Mouse (Mus musculus): ENCODE results near the gene Ankrd44. TPM values are rescaled to one million over a fixed set of nuclear protein-coding genes. Genes with fewer than 3 reads are reported as not detected.

The Ankrd44 gene
- polyA plus RNA-seq, 1 experiment from 2014 or later: 30.8 TPM

DNA sequence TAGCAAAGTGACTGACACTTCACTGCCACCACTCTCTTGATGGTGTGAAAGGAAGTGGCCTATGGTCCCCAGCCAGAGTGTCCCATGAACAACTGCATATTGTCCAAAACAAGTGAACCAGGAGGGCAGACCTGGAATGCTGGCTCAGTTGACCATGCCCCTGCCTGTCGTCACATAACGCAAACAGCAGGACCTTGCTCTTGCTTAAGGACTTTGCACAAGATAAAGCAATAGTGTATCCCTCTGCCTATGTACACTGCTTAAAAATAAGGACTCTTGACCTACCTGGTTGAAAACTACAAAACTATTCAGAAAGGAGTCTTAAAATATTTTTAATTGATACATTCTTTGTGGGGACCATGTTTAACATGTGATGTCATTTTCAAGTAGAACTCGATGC lies 44.7 kb downstream of the Ankrd44 start:
- 88% methylated on average over 3 of the region's 3 CpGs for WGBS
- Histone ChIP-seq H3K4me3 (no peak overlapping the region), H3K4me1 (peaks cover 11% of the 10 kb centered on the region), H3K36me3 (no peaks in the 10 kb centered on the region), H3K27ac (no peak overlapping the region), H3K9me3 (no peaks in the 10 kb centered on the region), H3K27me3 (no peaks in the 10 kb centered on the region), H3K9ac (no peak overlapping the region), H3K4me2 (replicated peaks) (no peak overlapping the region)
- ATAC-seq (ENCODE audit: insufficient number of reproducible peaks, insufficient read depth, low FRiP score, low TSS enrichment): no peak

DNA sequence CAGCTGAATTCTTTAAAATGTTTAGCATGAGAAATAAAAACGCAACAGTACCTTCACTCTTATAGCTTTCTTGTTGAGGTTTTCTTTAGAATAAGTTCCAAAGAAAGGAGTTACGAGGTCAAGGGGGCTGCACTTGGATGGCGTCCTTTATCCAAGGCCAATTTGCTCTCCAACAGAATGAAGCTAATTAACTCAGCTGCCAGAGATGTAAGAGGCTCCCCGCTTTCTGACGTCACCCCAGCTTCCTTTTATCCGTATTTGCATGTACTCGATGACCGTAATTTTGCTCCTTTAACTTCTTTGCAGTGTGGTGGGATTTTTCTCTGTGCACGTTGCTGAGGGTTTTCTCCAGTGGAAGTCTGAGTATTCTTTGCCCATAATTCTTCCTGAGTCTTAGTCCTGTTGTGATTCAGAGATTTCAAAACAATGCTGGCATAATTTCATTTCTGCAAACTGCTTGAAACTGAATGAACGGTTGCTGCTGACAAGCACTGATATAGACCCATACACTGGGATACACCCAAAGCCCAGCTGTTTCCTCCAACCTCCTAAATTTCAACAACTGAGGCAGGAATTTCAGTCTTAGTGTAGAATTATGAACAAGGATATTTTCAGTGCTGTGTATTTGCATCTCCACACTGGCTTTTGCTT lies 48.6 kb downstream of the Ankrd44 start:
- Histone ChIP-seq H3K4me3 (no peak overlapping the region), H3K9ac (no peak overlapping the region), H3K27ac (no peak overlapping the region), H3K9me3 (no peaks in the 10 kb centered on the region), H3K4me2 (replicated peaks) (no peak overlapping the region), H3K4me1 (peaks cover 23% of the 10 kb centered on the region), H3K36me3 (no peaks in the 10 kb centered on the region), H3K27me3 (no peaks in the 10 kb centered on the region)
- WGBS: 72% methylated on average over 10 of the region's 10 CpGs
- ATAC-seq (ENCODE audit: insufficient number of reproducible peaks, insufficient read depth, low FRiP score, low TSS enrichment): no peak

DNA sequence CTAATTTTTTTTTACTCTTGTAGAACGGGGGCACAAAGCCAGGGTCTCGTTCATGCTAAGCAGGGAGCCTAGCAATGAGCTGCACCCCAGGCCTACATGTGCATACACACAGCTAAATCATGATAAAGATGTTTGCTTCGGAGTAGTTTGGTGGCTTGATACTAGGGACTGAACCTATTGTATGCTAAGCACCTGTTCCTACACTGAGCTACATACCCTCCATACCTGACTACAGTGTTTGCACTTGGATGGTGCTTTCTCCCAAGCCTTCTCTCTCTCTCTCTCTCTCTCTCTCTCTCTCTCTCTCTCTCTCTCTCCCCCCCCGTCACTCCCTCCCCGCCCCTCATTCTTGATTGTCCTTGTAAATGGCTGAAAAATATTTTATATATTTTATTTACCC lies 49.2 kb downstream of the Ankrd44 start:
- H3K9me3 ChIP-seq: no peaks in the 10 kb centered on the region
- H3K27me3 ChIP-seq: no peaks in the 10 kb centered on the region
- 95% methylated on average over 5 of the region's 5 CpGs for whole genome bisulfite sequencing
- H3K36me3 ChIP-seq: no peaks in the 10 kb centered on the region
- H3K4me1 ChIP-seq: peaks cover 23% of the 10 kb centered on the region
- H3K27ac ChIP-seq: no peak overlapping the region
- H3K4me3 ChIP-seq: no peak overlapping the region
- H3K4me2 ChIP-seq (replicated peaks): no peak overlapping the region
- no peak for ATAC-seq (ENCODE audit: insufficient number of reproducible peaks, insufficient read depth, low FRiP score, low TSS enrichment)
- no peak overlapping the region for H3K9ac ChIP-seq

DNA sequence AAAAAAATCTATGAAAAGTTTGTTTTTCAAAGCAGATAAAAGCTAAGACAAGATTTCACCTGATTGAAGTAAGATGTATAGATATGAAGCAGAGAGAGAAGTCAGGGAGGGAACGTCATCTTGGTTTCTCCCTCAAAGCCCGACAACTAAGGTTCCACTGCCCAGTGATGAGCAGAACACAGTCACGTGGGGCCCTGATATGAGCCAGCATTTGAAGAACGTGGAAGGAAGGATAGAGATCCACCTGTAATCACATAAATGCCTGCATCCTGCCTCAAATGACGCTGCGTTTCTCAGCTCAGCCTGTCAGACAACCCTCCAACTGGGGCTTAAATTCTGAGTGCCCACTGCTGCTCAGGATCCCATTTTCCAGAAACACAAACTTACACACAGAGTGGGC lies 52.1 kb downstream of the Ankrd44 start:
- Histone ChIP-seq H3K27ac (no peak overlapping the region), H3K4me2 (replicated peaks) (no peak overlapping the region), H3K9me3 (no peaks in the 10 kb centered on the region)

DNA sequence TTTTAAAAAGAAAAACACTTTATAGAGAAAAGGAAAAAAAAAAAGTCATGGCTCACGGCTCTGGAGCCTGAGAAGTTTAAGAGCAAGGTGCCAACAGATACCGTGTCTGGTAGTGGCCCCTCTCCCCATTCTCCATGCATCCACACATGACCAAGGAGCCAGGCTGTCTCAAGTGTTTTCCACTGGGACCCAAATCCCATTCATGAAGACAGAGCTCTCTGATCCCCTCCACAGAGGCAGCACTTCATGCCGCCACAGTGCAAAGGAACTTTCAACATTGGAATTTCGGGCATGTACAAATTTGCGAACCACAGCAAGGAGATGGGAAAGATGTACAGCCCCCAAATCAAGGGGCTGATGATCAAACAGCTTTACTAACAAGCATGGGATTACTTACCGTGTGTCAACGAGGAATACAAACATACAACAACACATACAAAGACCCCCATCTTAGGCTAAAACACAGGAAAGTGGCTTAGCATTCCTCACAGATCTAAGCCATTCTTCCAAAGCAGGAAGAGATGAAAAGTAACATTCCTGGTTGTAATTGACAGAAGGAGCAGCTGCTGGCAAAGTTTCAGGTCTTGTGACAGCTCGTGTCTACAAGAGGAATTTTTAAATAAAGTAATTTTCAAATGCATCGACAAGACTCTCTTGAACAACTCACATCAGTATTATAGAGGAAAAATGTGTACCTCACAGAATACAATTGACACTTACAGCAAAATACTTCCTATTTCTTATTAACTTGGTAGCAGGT lies 53.1 kb downstream of the Ankrd44 start:
- Histone ChIP-seq H3K9ac (no peak overlapping the region), H3K4me2 (replicated peaks) (no peak overlapping the region)
- 46% methylated on average over 9 of the region's 9 CpGs for WGBS

More for the DNA sequence above, 52.1 kb downstream of the Ankrd44 start:
- no peak overlapping the region for H3K9ac ChIP-seq
- no peaks in the 10 kb centered on the region for H3K36me3 ChIP-seq
- ATAC-seq (ENCODE audit: insufficient number of reproducible peaks, insufficient read depth, low FRiP score, low TSS enrichment): no peak
- no peaks in the 10 kb centered on the region for H3K27me3 ChIP-seq
- no peak overlapping the region for H3K4me3 ChIP-seq
- peaks cover 12% of the 10 kb centered on the region for H3K4me1 ChIP-seq
- 69% methylated on average over 6 of the region's 6 CpGs for WGBS

DNA sequence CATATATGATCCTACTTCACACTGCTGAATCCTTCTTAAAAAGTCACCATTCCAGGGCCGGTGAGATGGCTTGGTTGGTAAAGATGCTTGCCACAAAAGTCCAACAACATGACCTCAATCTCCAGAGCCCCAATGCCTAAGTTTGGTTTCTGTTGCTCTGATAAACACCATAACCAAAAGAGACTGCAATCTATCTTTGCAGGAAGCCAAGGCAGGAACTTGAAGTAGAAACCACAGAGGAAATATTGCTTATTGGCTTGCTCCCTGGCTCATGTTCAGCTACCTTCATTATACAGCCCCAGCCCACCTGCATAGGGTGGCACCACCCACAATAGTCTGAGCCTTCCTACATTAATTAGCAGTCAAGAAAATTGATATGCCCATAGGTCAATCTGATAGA lies 54.9 kb downstream of the Ankrd44 start:
- Histone ChIP-seq H3K27me3 (no peaks in the 10 kb centered on the region), H3K4me1 (peaks cover 38% of the 10 kb centered on the region), H3K4me3 (no peak overlapping the region), H3K9ac (no peak overlapping the region), H3K27ac (no peak overlapping the region), H3K9me3 (no peaks in the 10 kb centered on the region), H3K36me3 (no peaks in the 10 kb centered on the region), H3K4me2 (replicated peaks) (no peak overlapping the region)
- ATAC-seq (ENCODE audit: insufficient number of reproducible peaks, insufficient read depth, low FRiP score, low TSS enrichment): no peak
- WGBS: 92% methylated on average over 1 of the region's 1 CpGs

More for the DNA sequence above, 53.1 kb downstream of the Ankrd44 start:
- Histone ChIP-seq H3K27me3 (no peaks in the 10 kb centered on the region), H3K4me1 (peaks cover 21% of the 10 kb centered on the region), H3K4me3 (no peak overlapping the region), H3K36me3 (no peaks in the 10 kb centered on the region), H3K27ac (peak overlapping the region; percentile 37; the same call in 1 of the 2 replicates), H3K9me3 (no peaks in the 10 kb centered on the region)
- no peak for ATAC-seq (ENCODE audit: insufficient number of reproducible peaks, insufficient read depth, low FRiP score, low TSS enrichment)

DNA sequence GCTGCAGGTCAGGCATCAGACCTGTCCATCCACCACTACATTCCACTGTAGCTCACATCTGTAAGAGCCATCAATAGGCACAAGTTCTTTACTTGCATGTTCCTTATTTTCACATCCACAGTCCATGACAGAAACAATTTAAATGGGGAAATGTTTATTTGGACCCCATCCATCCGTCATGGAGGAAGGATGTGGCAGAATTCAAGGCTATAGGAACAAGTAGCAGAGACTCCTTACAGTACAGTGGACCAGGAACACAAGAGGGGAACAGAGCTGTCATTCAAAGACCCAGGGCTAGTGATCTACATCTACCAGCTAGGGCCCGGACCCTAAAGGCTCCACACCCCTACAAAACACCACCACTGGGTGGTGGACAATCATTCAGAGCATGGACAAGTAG lies 55.6 kb downstream of the Ankrd44 start:
- 86% methylated on average over 2 of the region's 2 CpGs for WGBS
- no peaks in the 10 kb centered on the region for H3K27me3 ChIP-seq
- no peak overlapping the region for H3K4me2 ChIP-seq (replicated peaks)
- H3K27ac ChIP-seq: no peak overlapping the region
- no peak overlapping the region for H3K9ac ChIP-seq
- no peak overlapping the region for H3K4me3 ChIP-seq
- H3K9me3 ChIP-seq: no peaks in the 10 kb centered on the region
- ATAC-seq (ENCODE audit: insufficient number of reproducible peaks, insufficient read depth, low FRiP score, low TSS enrichment): no peak
- H3K4me1 ChIP-seq: peaks cover 43% of the 10 kb centered on the region
- H3K36me3 ChIP-seq: no peaks in the 10 kb centered on the region

DNA sequence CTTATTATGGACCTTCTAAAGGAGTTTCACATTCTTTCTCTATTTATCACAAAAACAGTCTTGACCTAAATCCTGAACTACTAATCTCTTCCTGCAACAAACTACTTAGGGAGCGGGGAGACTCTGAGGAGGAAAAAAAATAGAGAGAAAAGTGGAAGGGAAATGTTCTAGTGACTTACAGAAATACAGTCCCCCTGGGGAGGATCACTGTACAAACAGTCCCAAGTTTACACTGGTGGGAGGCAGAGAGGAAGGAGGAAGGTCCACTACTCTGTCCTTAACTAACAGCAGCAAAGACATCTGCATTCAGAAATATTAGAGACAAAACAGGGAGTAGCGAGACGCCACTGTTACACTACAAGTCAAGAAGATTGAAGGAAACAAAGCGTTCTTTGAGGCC lies 59.0 kb downstream of the Ankrd44 start:
- H3K9ac ChIP-seq: no peak overlapping the region
- H3K4me3 ChIP-seq: no peak overlapping the region
- H3K27ac ChIP-seq: peak overlapping the region; percentile 65
- no peaks in the 10 kb centered on the region for H3K27me3 ChIP-seq
- WGBS: 14% methylated on average over 4 of the region's 4 CpGs
- no peak overlapping the region for H3K4me2 ChIP-seq (replicated peaks)
- peaks cover 38% of the 10 kb centered on the region for H3K4me1 ChIP-seq
- H3K36me3 ChIP-seq: no peaks in the 10 kb centered on the region
- no peak for ATAC-seq (ENCODE audit: insufficient number of reproducible peaks, insufficient read depth, low FRiP score, low TSS enrichment)
- no peaks in the 10 kb centered on the region for H3K9me3 ChIP-seq

DNA sequence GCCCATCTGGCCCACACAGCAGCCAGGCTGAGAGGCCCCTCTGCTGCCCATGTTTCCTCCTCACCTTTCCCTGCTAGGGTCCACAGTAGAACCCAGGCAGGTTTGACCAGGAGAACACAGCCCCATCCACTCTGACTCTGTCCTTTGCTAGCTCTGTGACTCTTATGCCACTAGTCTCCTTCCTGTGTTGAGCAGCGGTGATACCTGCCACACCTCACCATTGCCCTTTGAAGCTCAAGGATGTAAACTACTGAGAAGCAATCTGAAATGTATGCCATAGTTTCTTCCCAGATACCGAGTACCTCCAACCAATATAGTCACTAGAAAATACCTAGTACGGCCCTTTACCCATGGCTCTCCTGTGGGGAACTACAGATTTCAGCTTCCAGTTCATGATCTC lies 60.1 kb downstream of the Ankrd44 start:
- Histone ChIP-seq H3K27ac (no peak overlapping the region), H3K4me2 (replicated peaks) (no peak overlapping the region), H3K4me3 (no peak overlapping the region), H3K36me3 (no peaks in the 10 kb centered on the region), H3K9me3 (no peaks in the 10 kb centered on the region), H3K9ac (no peak overlapping the region), H3K27me3 (no peaks in the 10 kb centered on the region), H3K4me1 (peaks cover 43% of the 10 kb centered on the region)
- ATAC-seq (ENCODE audit: insufficient number of reproducible peaks, insufficient read depth, low FRiP score, low TSS enrichment): no peak
- WGBS: 68% methylated on average over 3 of the region's 3 CpGs

DNA sequence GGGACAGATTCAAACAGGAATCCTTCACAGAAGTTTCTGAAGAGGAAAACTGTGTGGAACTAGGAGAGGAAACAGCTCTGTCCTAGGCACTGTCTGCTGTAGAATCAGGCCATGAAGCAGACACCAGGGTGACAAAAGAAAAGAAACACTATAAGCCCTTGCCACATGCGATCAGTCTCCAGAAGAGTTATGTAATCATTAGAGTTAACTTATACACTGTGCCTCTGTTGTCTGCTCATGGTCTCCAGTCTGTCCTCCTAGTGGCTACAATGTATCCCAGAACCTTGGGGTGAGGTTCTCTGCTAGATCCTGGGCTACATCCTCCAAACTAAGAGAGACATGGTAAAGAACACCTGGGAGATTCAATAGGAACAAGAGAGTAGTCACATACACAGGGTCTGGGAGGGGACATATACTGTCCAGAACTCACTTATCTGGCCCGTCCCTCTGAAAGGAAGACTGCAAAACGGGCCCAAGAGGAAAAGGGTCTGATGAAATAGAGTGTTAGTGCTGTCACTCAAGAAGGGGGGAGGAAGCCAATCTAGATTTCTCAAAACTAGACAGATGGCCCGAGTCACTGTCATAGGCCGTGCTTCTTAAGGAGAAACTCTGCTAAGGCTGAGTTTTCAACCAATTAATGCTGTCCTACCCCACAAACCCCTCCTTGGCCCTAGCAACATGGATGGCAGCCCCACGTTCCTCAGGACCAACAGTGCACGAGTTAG lies 61.1 kb downstream of the Ankrd44 start:
- peak overlapping the region; percentile 23; the same call in 1 of the 2 replicates for H3K27ac ChIP-seq
- no peak for ATAC-seq (ENCODE audit: insufficient number of reproducible peaks, insufficient read depth, low FRiP score, low TSS enrichment)
- 80% methylated on average over 7 of the region's 7 CpGs for WGBS
- H3K27me3 ChIP-seq: no peaks in the 10 kb centered on the region
- no peak overlapping the region for H3K4me3 ChIP-seq
- H3K36me3 ChIP-seq: no peaks in the 10 kb centered on the region
- peaks cover 49% of the 10 kb centered on the region for H3K4me1 ChIP-seq
- no peak overlapping the region for H3K9ac ChIP-seq
- H3K4me2 ChIP-seq (replicated peaks): no peak overlapping the region
- no peaks in the 10 kb centered on the region for H3K9me3 ChIP-seq

DNA sequence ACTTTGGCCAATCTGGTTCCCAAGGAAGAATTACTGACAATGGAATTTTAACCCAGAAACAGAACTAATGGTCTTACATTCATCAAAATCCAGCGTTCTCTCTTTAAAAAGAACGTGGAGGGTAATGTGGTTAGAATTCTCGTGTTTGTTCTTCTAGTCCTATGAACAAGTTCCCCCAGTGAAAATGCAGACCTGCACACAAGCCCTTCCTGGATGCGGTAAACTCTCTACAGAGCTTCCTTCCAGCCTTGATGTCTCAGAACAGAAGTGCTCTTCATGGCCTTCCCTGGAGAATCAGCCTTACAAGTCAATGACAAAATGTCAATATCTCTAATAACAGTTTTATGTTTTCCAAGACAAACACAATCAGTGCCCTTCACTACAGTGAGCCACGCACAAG lies 65.8 kb downstream of the Ankrd44 start:
- no peaks in the 10 kb centered on the region for H3K36me3 ChIP-seq
- WGBS: 73% methylated on average over 5 of the region's 5 CpGs
- H3K4me2 ChIP-seq (replicated peaks): no peak overlapping the region
- H3K27ac ChIP-seq: no peak overlapping the region
- H3K9ac ChIP-seq: no peak overlapping the region
- no peaks in the 10 kb centered on the region for H3K27me3 ChIP-seq
- H3K4me1 ChIP-seq: peaks cover 18% of the 10 kb centered on the region; the same call in 1 of the 2 replicates
- no peaks in the 10 kb centered on the region for H3K9me3 ChIP-seq
- no peak overlapping the region for H3K4me3 ChIP-seq
- no peak for ATAC-seq (ENCODE audit: insufficient number of reproducible peaks, insufficient read depth, low FRiP score, low TSS enrichment)

DNA sequence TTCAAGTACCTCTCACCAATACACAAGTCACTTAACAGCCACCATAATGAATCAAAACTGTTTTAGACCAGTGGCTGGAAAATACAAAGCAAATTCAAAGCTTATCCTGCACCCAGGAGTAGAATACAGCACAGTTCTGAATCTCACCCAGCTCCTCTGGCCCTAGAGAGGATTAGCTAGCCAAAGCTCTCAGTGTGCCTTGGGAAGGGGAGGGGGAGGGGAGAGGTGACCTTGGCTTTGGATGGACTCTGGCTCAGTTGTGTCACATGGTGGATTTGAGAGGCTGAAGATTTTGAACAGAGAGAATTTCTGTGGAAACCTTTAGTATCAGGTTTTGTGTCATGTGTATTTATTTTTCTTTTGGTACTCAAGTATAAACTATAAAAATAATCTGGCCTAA lies 66.3 kb downstream of the Ankrd44 start:
- Histone ChIP-seq H3K9ac (no peak overlapping the region), H3K27me3 (no peaks in the 10 kb centered on the region), H3K27ac (no peak overlapping the region), H3K9me3 (no peaks in the 10 kb centered on the region), H3K4me3 (no peak overlapping the region), H3K36me3 (no peaks in the 10 kb centered on the region), H3K4me1 (peaks cover 14% of the 10 kb centered on the region; the same call in 1 of the 2 replicates), H3K4me2 (replicated peaks) (no peak overlapping the region)
- no peak for ATAC-seq (ENCODE audit: insufficient number of reproducible peaks, insufficient read depth, low FRiP score, low TSS enrichment)
